Mouse (Mus musculus) megakaryocyte, embryonic 14.5 days (primary cell): Measurements from ENCODE around the gene Dst.

Experiments
- FLI1 ChIP-seq: IDR thresholded peaks from 2 replicates; pipeline ENCODE4 v1.6.1; 2012; ENCODE audit warnings: low read length, inconsistent platforms, mixed read lengths
- GATA1 ChIP-seq: IDR thresholded peaks from 3 replicates; pipeline ENCODE4 v1.6.1; 2012; ENCODE audit warnings: mixed read lengths, low read length, inconsistent platforms, borderline replicate concordance

DNA sequence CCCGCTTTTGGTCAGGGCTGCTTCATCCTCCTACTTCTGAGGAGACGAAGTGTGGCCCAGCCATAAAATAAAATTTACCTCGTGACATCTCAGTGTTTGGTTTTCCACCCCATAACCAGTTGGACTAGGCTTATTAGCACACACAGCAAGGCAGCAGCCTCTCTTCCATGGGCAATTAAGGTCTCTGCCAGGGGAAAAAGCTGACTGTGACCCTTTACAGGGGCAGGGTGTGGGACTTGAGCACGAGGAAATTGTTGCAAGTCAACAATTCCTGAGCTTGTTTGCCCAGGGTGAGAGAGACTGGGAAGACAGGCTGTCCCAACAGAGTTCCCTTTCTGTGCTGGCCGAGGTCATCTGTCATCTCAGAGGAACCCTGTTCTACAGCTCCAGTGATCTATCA lies 407.4 kb downstream of the Dst start:
- no peak for TF ChIP-seq GATA1
- TF ChIP-seq FLI1 = no peak
